Mouse (Mus musculus) right cerebral cortex, postnatal 14 days (tissue): Measurements from ENCODE around the gene Hcrtr1.

Experiments used
- DNase-seq: peaks from one replicate; pipeline ENCODE4 v3.0.0; 2022

The Hcrtr1 gene

DNA sequence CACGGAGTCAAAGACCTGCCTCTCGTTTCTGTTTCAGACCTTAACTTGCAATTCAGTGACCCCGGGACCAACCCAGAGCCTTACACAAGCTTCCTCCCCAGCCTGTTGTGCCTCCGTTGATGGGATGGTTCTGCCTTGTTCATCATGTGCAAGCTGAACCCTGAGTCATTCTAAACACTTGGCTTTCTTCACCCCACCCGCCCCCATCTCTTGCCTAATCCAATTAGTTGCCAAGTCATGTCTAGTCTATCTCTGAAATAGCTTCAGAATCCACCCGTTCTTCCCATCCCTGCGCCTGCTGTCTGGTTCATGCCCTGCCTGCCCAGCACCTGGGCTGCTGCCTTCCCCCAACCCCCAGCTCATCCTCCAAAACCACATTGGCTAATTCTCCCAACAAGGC lies 26.9 kb downstream of the Hcrtr1 start:
- DNase-seq = no peak

- DNase-seq = no peak
Observed at GRCm38 (mm10) chr4:130110091-130110490, 29.1 kb downstream of the Hcrtr1 start.

GRCm38 (mm10) chr4:130109666-130110065 lies 29.5 kb downstream of the Hcrtr1 start:
- DNase-seq = no peak

GRCm38 (mm10) chr4:130108929-130109328 lies 30.2 kb downstream of the Hcrtr1 start:
- DNase-seq = no peak

- peak; percentile 100 for DNase-seq
Observed at GRCm38 (mm10) chr4:130107444-130108131, 31.6 kb downstream of the Hcrtr1 start.

GRCm38 (mm10) chr4:130107065-130107443 lies 32.1 kb downstream of the Hcrtr1 start:
- peak; percentile 42 for DNase-seq

DNA sequence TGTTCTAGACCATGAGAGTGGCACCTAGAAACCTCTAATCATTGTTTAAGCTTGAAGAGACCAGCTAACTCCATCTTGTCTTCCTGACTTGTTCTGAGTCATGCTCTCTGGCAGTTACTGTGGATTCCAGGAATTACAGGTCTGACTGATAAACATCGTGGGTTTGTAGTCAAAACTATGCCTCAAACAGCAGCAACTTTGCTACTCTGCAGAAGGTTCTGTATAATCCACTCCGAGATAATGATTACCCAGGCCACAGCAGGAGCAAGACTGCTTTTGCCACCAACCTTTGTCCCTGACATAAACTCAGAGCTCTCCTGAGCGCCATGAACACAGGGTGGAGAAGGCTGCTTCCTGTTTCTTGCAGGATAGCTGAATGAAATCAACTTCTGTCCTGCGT lies 34.6 kb downstream of the Hcrtr1 start:
- DNase-seq = no peak

GRCm38 (mm10) chr4:130103632-130104031 lies 35.5 kb downstream of the Hcrtr1 start:
- no peak for DNase-seq

DNA sequence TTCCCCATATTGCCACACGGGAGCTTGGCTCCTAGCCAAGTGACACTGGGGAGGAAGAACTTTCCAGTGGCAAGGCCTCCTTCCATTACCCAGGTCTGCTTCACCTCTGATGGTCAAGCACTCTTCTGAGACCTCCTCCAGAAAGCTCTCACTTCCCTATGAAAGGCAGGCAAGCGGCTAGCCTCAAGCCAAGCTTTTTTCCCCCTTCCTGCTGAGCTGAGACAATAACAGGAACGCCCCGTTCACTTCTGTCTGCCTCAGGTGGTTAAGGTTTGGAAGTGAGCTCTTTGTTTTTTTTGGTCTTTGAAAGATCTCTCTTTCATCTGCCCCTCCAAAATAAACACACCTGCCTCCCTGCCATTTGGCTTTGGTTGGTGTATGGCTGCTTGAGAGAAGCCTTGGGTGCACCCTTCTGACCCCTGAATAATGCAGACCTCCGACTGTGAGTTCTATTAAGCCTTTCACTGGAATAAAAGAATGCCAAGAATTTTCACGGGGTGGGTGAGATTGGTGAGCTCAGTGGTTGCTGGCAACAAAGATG lies 37.0 kb downstream of the Hcrtr1 start, which contains the start of gene Pef1:
TSS of gene Pef1 (plus strand) at position 448 of the 541 bp plus-strand sequence.
- DNase-seq = no peak

DNA sequence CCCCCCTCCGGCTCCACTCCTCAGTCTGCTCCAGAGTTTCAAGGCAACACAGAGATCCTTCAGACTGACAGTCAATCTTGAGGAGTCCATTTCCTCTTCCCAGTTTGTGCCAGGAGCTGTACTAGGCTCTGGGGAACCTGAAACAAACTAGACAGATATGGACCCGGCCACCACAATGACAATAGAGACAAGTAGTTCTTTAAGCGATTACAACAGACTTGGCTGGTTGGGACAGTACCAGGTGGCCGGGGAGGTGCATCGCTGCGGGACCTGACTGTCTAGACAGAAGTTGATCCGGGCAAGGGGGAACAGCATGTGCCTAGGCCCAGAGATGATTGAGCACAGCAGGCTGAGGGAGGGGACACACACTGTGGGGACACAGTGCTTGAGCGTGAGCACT lies 38.0 kb downstream of the Hcrtr1 start:
- no peak for DNase-seq

- no peak for DNase-seq
Observed at GRCm38 (mm10) chr4:130095137-130095536, 44.0 kb downstream of the Hcrtr1 start.

DNA sequence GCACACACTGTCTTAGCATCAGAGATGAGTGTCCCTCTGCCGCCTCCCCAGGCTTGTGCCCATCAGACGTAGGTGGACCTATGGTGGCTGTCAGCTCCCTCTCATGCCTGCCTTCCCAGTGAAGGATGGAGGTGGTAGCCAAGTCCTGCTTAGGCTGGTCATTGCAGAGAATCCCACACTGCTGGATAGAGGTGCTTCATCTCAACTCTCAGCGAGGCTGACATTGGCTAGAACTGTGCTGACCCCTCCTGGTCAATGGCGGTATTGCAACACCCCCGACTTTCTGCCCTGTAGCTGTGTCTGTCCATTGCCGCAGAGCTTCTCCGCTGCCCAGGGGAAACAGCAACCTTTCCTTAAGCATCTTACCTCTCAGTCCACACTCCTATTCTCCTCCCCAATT lies 51.9 kb downstream of the Hcrtr1 start:
- peak; percentile 87 for DNase-seq

GRCm38 (mm10) chr4:130085246-130085820 lies 53.8 kb downstream of the Hcrtr1 start:
- no peak for DNase-seq

- no peak for DNase-seq
Observed at GRCm38 (mm10) chr4:130084331-130084945, 54.7 kb downstream of the Hcrtr1 start.

- no peak for DNase-seq
Observed at GRCm38 (mm10) chr4:130082211-130082610, 56.9 kb downstream of the Hcrtr1 start.

DNA sequence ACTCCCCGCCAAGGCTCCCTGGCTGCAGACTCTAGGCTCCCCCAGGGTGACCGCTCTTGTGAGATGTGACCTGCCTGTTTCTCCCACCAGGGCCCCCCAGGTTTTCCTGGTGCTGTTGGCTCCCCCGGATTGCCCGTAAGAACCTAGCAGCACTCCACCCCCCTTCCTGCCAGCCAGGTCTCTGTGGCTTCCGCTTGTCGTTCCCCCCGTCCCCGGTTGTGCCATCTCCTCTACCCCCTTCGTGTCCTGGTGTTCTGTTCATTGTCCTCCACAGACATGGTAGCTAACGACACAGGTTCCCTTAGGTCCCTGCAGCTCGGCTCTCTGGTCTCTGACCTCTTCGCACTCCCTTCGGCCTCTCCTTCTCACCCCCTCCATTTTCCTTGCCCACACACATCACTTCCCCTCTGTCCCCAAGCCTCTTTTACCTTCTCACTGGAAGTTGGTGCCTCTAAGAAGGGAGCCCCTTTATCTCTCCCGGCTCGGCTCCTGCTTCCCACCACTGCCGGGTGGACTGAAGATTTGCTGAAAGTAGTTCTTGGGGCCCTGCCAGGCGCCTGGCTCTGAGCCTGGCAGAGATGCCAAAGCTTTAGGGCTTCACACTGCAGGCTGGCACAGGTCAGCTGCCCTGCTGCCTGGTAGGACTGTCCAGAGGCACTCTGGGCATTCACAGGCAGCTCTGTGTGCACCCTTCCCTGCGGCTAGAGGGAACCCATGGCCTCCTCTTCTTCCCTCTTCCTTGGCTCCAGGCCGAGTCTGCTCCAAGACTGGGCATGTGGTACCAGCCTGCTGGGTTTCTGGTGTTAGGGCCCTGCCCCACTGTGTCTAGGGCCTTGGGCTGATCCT lies 57.6 kb downstream of the Hcrtr1 start:
- peak; percentile 78 for DNase-seq
